Mouse (Mus musculus) bone marrow, adult 2 months (tissue): Measurements from ENCODE around the gene Gtpbp1.

ENCODE experiments used
- CTCF ChIP-seq: fragments of 200-500 bp; IDR thresholded peaks from 2 replicates; pipeline ENCODE4 v1.5.1; 2011; ENCODE audit warnings: low read length, control low read depth; ENCODE audit not compliant: control insufficient read depth, insufficient read depth
- POLR2A ChIP-seq: fragments of 200-500 bp; IDR thresholded peaks from 2 replicates; pipeline ENCODE4 v1.6.1; 2011; ENCODE audit warnings: low read depth, mild to moderate bottlenecking, control low read depth, low read length, borderline replicate concordance; ENCODE audit not compliant: control insufficient read depth

DNA sequence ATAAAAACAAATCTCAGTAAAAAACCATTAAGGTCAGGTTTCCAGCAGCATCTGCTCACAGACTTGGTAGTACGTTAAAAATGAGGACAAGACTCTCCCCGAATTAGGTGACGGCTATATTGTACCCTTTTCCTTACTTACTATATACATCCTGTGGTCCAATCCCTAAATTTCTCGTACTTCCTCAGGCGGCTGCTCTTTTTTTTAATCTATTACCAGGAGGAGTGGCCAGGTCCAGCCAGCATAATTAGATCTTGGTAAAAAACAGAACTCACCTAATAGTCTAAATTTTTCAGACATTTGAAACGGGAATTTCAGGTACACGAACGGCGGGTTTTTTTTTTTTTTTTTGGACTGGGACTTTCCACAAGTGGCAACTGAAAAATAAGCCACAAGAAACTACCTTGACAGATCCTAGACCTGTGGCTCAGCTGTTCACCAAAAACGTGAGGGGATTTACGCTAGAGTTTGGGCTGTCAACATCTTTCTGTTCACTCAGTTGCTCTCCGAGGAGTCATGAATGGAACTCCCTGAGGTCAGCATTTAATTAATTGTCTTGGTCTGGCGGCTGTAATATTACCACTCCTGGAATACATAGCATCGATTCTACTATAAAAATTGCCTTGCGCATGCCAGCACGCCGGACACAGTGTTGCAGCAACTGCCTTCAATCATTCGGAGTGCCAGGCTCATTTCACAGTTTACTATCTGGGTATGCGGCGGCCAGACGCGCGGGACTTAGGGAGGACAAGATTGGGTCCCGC is 801 bp upstream of the Gtpbp1 start:
- TF ChIP-seq POLR2A = peak; percentile 70
- TF ChIP-seq CTCF = no peak
